ENCODE assay signal across 10 mouse cellular contexts in the genomic region with DNA sequence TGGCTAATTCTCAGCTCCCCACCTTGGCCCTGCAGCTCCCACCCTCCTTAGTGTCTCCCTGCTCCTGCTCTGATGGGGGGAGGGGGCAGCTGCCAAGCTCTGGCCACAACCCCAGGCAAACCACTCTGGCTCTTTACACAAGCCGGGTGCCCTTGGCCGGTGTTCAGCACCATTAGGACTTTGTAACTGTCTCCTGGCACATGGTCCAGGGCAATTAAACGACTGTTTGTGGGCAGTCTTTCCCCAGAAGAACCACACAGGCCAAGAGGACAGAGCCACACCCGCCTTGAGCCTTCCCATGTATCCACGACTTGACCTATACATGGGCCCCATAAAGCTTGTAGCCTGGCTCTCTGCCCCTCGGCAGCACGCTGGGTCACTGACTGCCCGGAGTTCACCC. TPM values are rescaled to one million over a fixed set of nuclear protein-coding genes. Genes with fewer than 3 reads are reported as not detected.
A peak's percentile ranks its signal among the peaks of the same experiment; 100 is the strongest.
DNase-seq lines count a peak whose midpoint lies in the region; ATAC-seq and TF ChIP-seq lines count a peak whose summit lies in the region.
"Had no signal": no experiment of that assay in that cellular context is flagged by ENCODE, and none has a peak within 500 bp of the region (broad histone marks: within the 10 kb centered on the region; RNA-seq: fewer than 3 reads in every experiment).

No protein-coding gene starts in this region.

- no peak for ATAC-seq in hindbrain, embryonic 14.5 days (ENCODE audit: low FRiP score)
- no peak for ATAC-seq in forebrain, embryonic 14.5 days

- H3K9me3 ChIP-seq in hindbrain, embryonic 14.5 days (ENCODE audit: control insufficient read depth, low read length) = no peaks in the 10 kb centered on the region
- no peaks in the 10 kb centered on the region for H3K9me3 ChIP-seq in forebrain, embryonic 14.5 days (replicated peaks; ENCODE audit: control insufficient read depth, low read length)
- H3K9me3 ChIP-seq: embryonic facial prominence, embryonic 13.5 days had no signal

- H3K36me3 ChIP-seq in hindbrain, embryonic 14.5 days (replicated peaks; ENCODE audit: control insufficient read depth, insufficient read depth) = no peaks in the 10 kb centered on the region
- no peaks in the 10 kb centered on the region for H3K36me3 ChIP-seq in forebrain, embryonic 14.5 days (ENCODE audit: control insufficient read depth, insufficient read depth, low read length)
- H3K36me3 ChIP-seq: embryonic facial prominence, embryonic 13.5 days had no signal

- H3K9ac ChIP-seq in hindbrain, embryonic 14.5 days = no peak overlapping the region
- no peak overlapping the region for H3K9ac ChIP-seq in forebrain, embryonic 14.5 days (ENCODE audit: low read length)
- H3K9ac ChIP-seq: embryonic facial prominence, embryonic 13.5 days had no signal

- DNase-seq in layer of hippocampus, adult 2 months (ENCODE audit: low spot score in 2 of 2) = peak; percentile 28 to 41
- no peak for DNase-seq in layer of hippocampus, adult 11-12 months (ENCODE audit: low spot score)
- peak; percentile 21 for DNase-seq in MN1 (ENCODE audit: low spot score)
- DNase-seq in adrenal gland, postnatal 36 days = peak; percentile 64 to 75
- peak; percentile 88 to 90 for DNase-seq in kidney, adult 8-10 months
- no peak for DNase-seq in left cerebral cortex, adult 9 months (ENCODE audit: low spot score in 2 of 2)
- DNase-seq in hindbrain, embryonic 14.5 days (ENCODE audit: low spot score) = no peak
- no peak for DNase-seq in forebrain, embryonic 14.5 days (ENCODE audit: low spot score)

- no peaks in the 10 kb centered on the region for H3K4me1 ChIP-seq in hindbrain, embryonic 14.5 days (replicated peaks; ENCODE audit: control insufficient read depth, insufficient read depth, low read length)
- H3K4me1 ChIP-seq in forebrain, embryonic 14.5 days (ENCODE audit: control insufficient read depth, insufficient read depth, low read length) = no peaks in the 10 kb centered on the region
- H3K4me1 ChIP-seq: embryonic facial prominence, embryonic 13.5 days had no signal

- H3K27ac ChIP-seq in layer of hippocampus, adult 2 months = no peak overlapping the region
- H3K27ac ChIP-seq in hindbrain, embryonic 14.5 days = no peak overlapping the region
- no peak overlapping the region for H3K27ac ChIP-seq in forebrain, embryonic 14.5 days (ENCODE audit: low read depth, low read length)
- H3K27ac ChIP-seq: embryonic facial prominence, embryonic 13.5 days; left cerebral cortex, adult 2 months had no signal

- TF ChIP-seq CTCF in layer of hippocampus, adult 2 months (conservative IDR thresholded peaks at IDR 0.05) = no peak

- no peak overlapping the region for H3K4me3 ChIP-seq in layer of hippocampus, adult 2 months
- no peak overlapping the region for H3K4me3 ChIP-seq in hindbrain, embryonic 14.5 days (replicated peaks; ENCODE audit: low read length)
- H3K4me3 ChIP-seq in forebrain, embryonic 14.5 days (ENCODE audit: low read depth, low read length) = no peak overlapping the region
- H3K4me3 ChIP-seq: embryonic facial prominence, embryonic 13.5 days; left cerebral cortex, adult 2 months had no signal

- no peaks in the 10 kb centered on the region for H3K27me3 ChIP-seq in hindbrain, embryonic 14.5 days (ENCODE audit: control insufficient read depth, insufficient read depth, low read length)
- no peaks in the 10 kb centered on the region for H3K27me3 ChIP-seq in forebrain, embryonic 14.5 days (replicated peaks; ENCODE audit: control insufficient read depth, insufficient read depth, low read length)
- H3K27me3 ChIP-seq: embryonic facial prominence, embryonic 13.5 days had no signal

- 81% methylated on average over 8 of the region's 8 CpGs for WGBS in hindbrain, embryonic 14.5 days
- 70% methylated on average over 8 of the region's 8 CpGs for WGBS in forebrain, embryonic 14.5 days

- no peak overlapping the region for H3K4me2 ChIP-seq in hindbrain, embryonic 14.5 days (replicated peaks)
- H3K4me2 ChIP-seq in forebrain, embryonic 14.5 days (ENCODE audit: low read length) = no peak overlapping the region
- H3K4me2 ChIP-seq: embryonic facial prominence, embryonic 13.5 days had no signal

RNA-seq across cellular contexts. Expression of a gene that starts 10.3 kb away (rescaled TPM):
- 1 to 10 TPM; 3.6 to 6.0 TPM for total RNA-seq in layer of hippocampus, adult 2 months (2021)
- total RNA-seq in adrenal gland, postnatal 36 days (2021) = 1 to 10 TPM in 1 of 2 experiments, under 1 TPM in 1; 0.89 to 4.2 TPM
- 0.52 and 0.56 TPM in 2 replicates for polyA plus RNA-seq in hindbrain, embryonic 14.5 days (2014; fragmentation: Nextera tagmentation; extraction: Ambion mirVana)
- polyA plus RNA-seq in forebrain, embryonic 14.5 days (2014; fragmentation: Nextera tagmentation; extraction: Ambion mirVana) = 0.34 and 0.66 TPM in 2 replicates

RNA-seq across cellular contexts. Expression of a gene that starts 20.9 kb away (rescaled TPM):
- 10 to 100 TPM; 20.2 to 21.8 TPM for total RNA-seq in layer of hippocampus, adult 2 months (2021)
- 1 to 10 TPM; 3.5 to 5.3 TPM for total RNA-seq in adrenal gland, postnatal 36 days (2021)
- 22.4 and 27.5 TPM in 2 replicates for polyA plus RNA-seq in hindbrain, embryonic 14.5 days (2014; fragmentation: Nextera tagmentation; extraction: Ambion mirVana)
- 11.3 and 16.1 TPM in 2 replicates for polyA plus RNA-seq in forebrain, embryonic 14.5 days (2014; fragmentation: Nextera tagmentation; extraction: Ambion mirVana)

Comparison
In these comparisons a context has a peak if more than half of its experiments do, and no peak if none do; other contexts are left out.
1. DNase-seq: peak in layer of hippocampus, adult 2 months (2 of 2), MN1 (single experiment), adrenal gland, postnatal 36 days (2 of 2) and kidney, adult 8-10 months (2 of 2); none in layer of hippocampus, adult 11-12 months (single experiment), left cerebral cortex, adult 9 months (0 of 2), hindbrain, embryonic 14.5 days (single experiment) and forebrain, embryonic 14.5 days (single experiment).